Mouse (Mus musculus): ENCODE data around the gene Rgs3.

DNA sequence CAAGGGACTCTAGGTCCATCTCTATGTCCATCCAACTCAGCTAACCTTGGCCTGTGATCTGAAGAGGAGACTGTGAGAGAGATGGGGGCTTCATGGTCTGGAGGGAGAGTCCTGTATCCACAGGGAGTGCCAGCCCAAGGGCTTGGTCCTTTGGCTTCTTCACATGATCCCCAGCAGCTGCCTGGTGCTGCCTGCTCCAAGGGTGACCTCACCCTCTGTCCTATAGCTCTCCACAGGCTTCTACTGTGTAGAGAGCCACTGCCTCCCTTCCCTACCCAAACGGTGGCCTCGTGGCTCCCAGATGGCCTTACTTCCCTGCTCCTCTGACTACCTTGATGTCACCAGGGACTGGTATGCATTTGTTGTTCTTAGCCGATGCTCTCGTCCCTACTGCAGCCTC is 92.6 kb downstream of the Rgs3 start:
- TF ChIP-seq CTCF (IDR thresholded peaks at IDR 0.05; ENCODE audit: low read depth) (no peak), EP300 (IDR thresholded peaks at IDR 0.05; ENCODE audit: low read depth) (no peak)

Data from heart, postnatal 0 days (tissue).